Mouse (Mus musculus) heart, postnatal 25 days (tissue): ENCODE results near the gene Fbxo39. TPM values are rescaled to one million over a fixed set of nuclear protein-coding genes. Genes with fewer than 3 reads are reported as not detected.
A peak's percentile ranks its signal among the peaks of the same experiment; 100 is the strongest.

ENCODE experiments used
- DNase-seq: peaks from one replicate; pipeline ENCODE4 v3.0.0; 2022; ENCODE audit warnings: low spot score
- intact Hi-C: fragments of 180-260 bp; cut with DNase I; formaldehyde crosslinking; loops from one replicate; pipeline ENCODE4 v1.15.1; 2025
- total RNA-seq, 2 experiments: library from RNA; stranded (reverse); gene quantifications; 2 replicates each; pipeline ENCODE4 v1.2.3; 2021

The Fbxo39 gene
- total RNA-seq, 2 experiments from 2014 or later, result not detected

- DNase-seq, result peak; percentile 34
- intact Hi-C loops, result loop anchor here (1.0 to 10.0 kb wide), 3 partner anchors 73 to 370 kb away; no protein-coding TSS in a partner anchor
These were observed 40.9 kb downstream of the Fbxo39 start for GRCm38 (mm10) chr11:72354971-72355728.

GRCm38 (mm10) chr11:72361385-72362346 is 47.4 kb downstream of the Fbxo39 start:
- intact Hi-C loops, result no loop called here
- no peak for DNase-seq

GRCm38 (mm10) chr11:72362347-72362741 is 48.1 kb downstream of the Fbxo39 start, which contains the start of gene Tekt1:
Tekt1 (minus strand) TSS chr11:72362442.
- intact Hi-C loops, result no loop called here
- DNase-seq, result no peak

GRCm38 (mm10) chr11:72363523-72364240 is 49.4 kb downstream of the Fbxo39 start:
- intact Hi-C loops, result no loop called here
- DNase-seq, result no peak

GRCm38 (mm10) chr11:72364526-72364925 is 50.3 kb downstream of the Fbxo39 start:
- intact Hi-C loops, result no loop called here
- no peak for DNase-seq

- no peak for DNase-seq
- intact Hi-C loops, result no loop called here
These were observed 51.9 kb downstream of the Fbxo39 start for GRCm38 (mm10) chr11:72366126-72366525.

- DNase-seq, result no peak
- intact Hi-C loops, result no loop called here
These were observed 53.9 kb downstream of the Fbxo39 start for GRCm38 (mm10) chr11:72367934-72368674.

Other genes with a start within 250 kb of the Fbxo39 start
- 1 to 10 TPM; 1.6 to 1.8 TPM for gene Pitpnm3, start 178.7 kb upstream of the Fbxo39 start, total RNA-seq
- under 1 TPM; 0.13 to 0.17 TPM for gene Gm43951, start 107.6 kb upstream of the Fbxo39 start, total RNA-seq
- 1 to 10 TPM; 2.5 to 3.3 TPM for gene 4933427D14Rik, start 107.0 kb upstream of the Fbxo39 start, total RNA-seq
- gene Txndc17, start 106.9 kb upstream of the Fbxo39 start, total RNA-seq, result 10 to 100 TPM; 36.8 to 38.6 TPM
- 10 to 100 TPM; 10.4 to 10.6 TPM for gene Med31, start 98.9 kb upstream of the Fbxo39 start, total RNA-seq
- gene Slc13a5, start 47.2 kb upstream of the Fbxo39 start, total RNA-seq, result not detected
- gene Xaf1, start 12.8 kb upstream of the Fbxo39 start, total RNA-seq, result 10 to 100 TPM; 10.7 to 12.0 TPM
- gene Tekt1, start 48.0 kb downstream of the Fbxo39 start, total RNA-seq, result not detected
- 10 to 100 TPM; 19.0 to 21.6 TPM for gene Smtnl2, start 97.3 kb downstream of the Fbxo39 start, total RNA-seq
- under 1 TPM in 1 of 2 experiments, not detected in 1; 0.31 TPM for gene Ggt6, start 121.1 kb downstream of the Fbxo39 start, total RNA-seq
- 10 to 100 TPM; 40.9 to 42.8 TPM for gene Mybbp1a, start 126.9 kb downstream of the Fbxo39 start, total RNA-seq
- 10 to 100 TPM in 1 of 2 experiments, 1 to 10 TPM in 1; 9.2 to 12.9 TPM for gene Spns2, start 175.5 kb downstream of the Fbxo39 start, total RNA-seq
- gene Spns3, start 236.1 kb downstream of the Fbxo39 start, total RNA-seq, result not detected